Mouse (Mus musculus) ES-E14 (cell line): ENCODE results near the gene Jak3. TPM values are rescaled to one million over a fixed set of nuclear protein-coding genes. Genes with fewer than 3 reads are reported as not detected.

ENCODE experiments used
- DNase-seq: peaks from one replicate; pipeline ENCODE4 v3.0.0-alpha.2; 2013; ENCODE audit warnings: low read depth, low spot score
- H3K27ac ChIP-seq: 2 replicates; pipeline ENCODE4 v1.5.1; 2012; ENCODE audit warnings: low read depth, mild to moderate bottlenecking, low read length, moderate library complexity, mixed read lengths; ENCODE audit not compliant: poor library complexity, insufficient read depth, severe bottlenecking
- H3K36me3 ChIP-seq: 2 replicates; pipeline ENCODE4 v1.6.1; 2012; ENCODE audit warnings: mild to moderate bottlenecking, low read length, moderate library complexity, mixed read lengths; ENCODE audit not compliant: control insufficient read depth, poor library complexity, insufficient read depth, severe bottlenecking
- H3K4me1 ChIP-seq, 2 experiments: fragments of 150-350 bp in 1 of 2; sonication (generic) in 1 of 2; 2 replicates each; pipeline ENCODE4 v1.6.1; 2012; ENCODE audit warnings: low read length in 2 of 2, mild to moderate bottlenecking in 1 of 2, mixed read lengths in 1 of 2; ENCODE audit not compliant: control insufficient read depth in 2 of 2, insufficient read depth in 2 of 2, poor library complexity in 1 of 2
- H3K4me3 ChIP-seq, 2 experiments: fragments of 150-350 bp in 1 of 2; sonication (generic) in 1 of 2; 2 replicates each; pipeline ENCODE4 v1.5.1; 2012; ENCODE audit warnings: low read length in 2 of 2, low read depth in 1 of 2, mild to moderate bottlenecking in 1 of 2, mixed read lengths in 1 of 2; ENCODE audit not compliant: insufficient read depth in 1 of 2, poor library complexity in 1 of 2, severe bottlenecking in 1 of 2
- H3K9ac ChIP-seq: 2 replicates; pipeline ENCODE4 v1.6.1; 2012; ENCODE audit warnings: low read depth, mild to moderate bottlenecking, low read length, mixed read lengths; ENCODE audit not compliant: poor library complexity, insufficient read depth, severe bottlenecking
- H3K9me3 ChIP-seq: fragments of 150-350 bp; sonication (generic); 2 replicates; pipeline ENCODE4 v1.6.1; 2012; ENCODE audit warnings: low read depth, mild to moderate bottlenecking, low read length; ENCODE audit not compliant: control insufficient read depth, insufficient read depth
- CHD2 ChIP-seq: IDR thresholded peaks from 2 replicates; pipeline ENCODE4 v1.6.1; 2014; ENCODE audit warnings: mild to moderate bottlenecking, low read depth, low read length, inconsistent platforms
- HCFC1 ChIP-seq: IDR thresholded peaks from 2 replicates; pipeline ENCODE4 v1.6.1; 2012; ENCODE audit warnings: low read length, inconsistent platforms, borderline replicate concordance; ENCODE audit not compliant: insufficient read depth
- MAFK ChIP-seq: IDR thresholded peaks from 2 replicates; pipeline ENCODE4 v1.6.1; 2014; ENCODE audit warnings: mild to moderate bottlenecking, low read depth, low read length, inconsistent platforms; ENCODE audit not compliant: insufficient read depth
- ZC3H11A ChIP-seq: IDR thresholded peaks from 2 replicates; pipeline ENCODE4 v1.6.1; 2012; ENCODE audit warnings: low read depth, mild to moderate bottlenecking, inconsistent platforms, low read length, borderline replicate concordance
- ZNF384 ChIP-seq: IDR thresholded peaks from 2 replicates; pipeline ENCODE4 v1.6.1; 2012; ENCODE audit warnings: low read depth, low read length, inconsistent platforms
- in situ Hi-C, 2 experiments: fragments of 600-800 bp; cut with MboI; formaldehyde crosslinking; loops; one replicate each; pipeline ENCODE4 v1.15.1; 2025; ENCODE audit warnings: low sequenced_read_pairs in 2 of 2, inconsistent platforms in 1 of 2; ENCODE audit not compliant: unreplicated experiment in 2 of 2
- total RNA-seq: library from RNA; depleted of rRNA; stranded (reverse); fragments of 300-350 nt; gene quantifications from 2 replicates; pipeline ENCODE4 v1.2.3, GENCODE M21; 2012

Gene Jak3
- total RNA-seq, 1 experiment, result 19.0 TPM

GRCm38 (mm10) chr8:71677555-71677954 lies 1.5 kb downstream of the Jak3 start:
- Histone ChIP-seq H3K9ac (no peak overlapping the region), H3K27ac (no peak overlapping the region; the same call in 1 of the 2 replicates), H3K36me3 (peaks cover 4% of the 10 kb centered on the region), H3K4me1 (peaks cover 4 to 30% of the 10 kb centered on the region in 2 experiments; a peak in 2 of 4 replicates), H3K9me3 (no peaks in the 10 kb centered on the region), H3K4me3 (0 out of 4 replicates have a peak overlapping the region, but pooled peaks of 1 of the 2 experiments have one; percentile 84)
- no peak for TF ChIP-seq ZC3H11A
- TF ChIP-seq MAFK, result no peak
- no peak for TF ChIP-seq CHD2
- no peak for TF ChIP-seq ZNF384
- in situ Hi-C loops, result no loop called here
- DNase-seq, result no peak

- Histone ChIP-seq H3K4me1 (peaks cover 4 to 25% of the 10 kb centered on the region in 2 experiments; a peak in 2 of 4 replicates), H3K27ac (no peak overlapping the region), H3K9me3 (no peaks in the 10 kb centered on the region), H3K4me3 (no peak overlapping the region), H3K36me3 (peaks cover 8% of the 10 kb centered on the region), H3K9ac (no peak overlapping the region)
- in situ Hi-C loops, result no loop called here
- DNase-seq, result no peak
- TF ChIP-seq MAFK (no peak), HCFC1 (no peak), CHD2 (no peak)
Measured at GRCm38 (mm10) chr8:71678216-71678615, 2.1 kb downstream of the Jak3 start.

DNA sequence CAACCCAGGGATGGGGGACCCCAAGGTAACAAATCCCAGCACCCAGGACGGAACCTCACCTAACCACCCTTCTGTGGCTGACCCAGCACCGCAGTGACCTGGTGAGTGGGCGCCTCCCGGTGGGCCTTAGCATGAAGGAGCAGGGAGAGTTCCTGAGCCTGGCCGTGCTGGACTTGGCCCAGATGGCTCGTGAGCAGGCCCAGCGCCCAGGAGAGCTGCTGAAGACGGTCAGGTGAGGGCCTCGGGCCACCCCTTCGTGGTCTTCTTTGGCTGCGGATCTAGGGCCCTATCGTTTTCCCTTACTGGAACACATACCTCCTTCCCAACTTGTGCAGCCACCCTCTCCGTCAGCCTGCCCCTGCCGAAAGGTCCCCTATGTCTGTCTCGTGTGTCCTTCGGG lies 3.0 kb downstream of the Jak3 start:
- Histone ChIP-seq H3K27ac (no peak overlapping the region), H3K9me3 (no peaks in the 10 kb centered on the region), H3K9ac (peak overlapping the region; percentile 58), H3K4me3 (peak overlapping the region; percentile 65 to 73; a peak in 3 of 4 replicates), H3K4me1 (peaks cover 2 to 26% of the 10 kb centered on the region in 2 experiments; a peak in 2 of 4 replicates), H3K36me3 (peaks cover 10% of the 10 kb centered on the region)
- TF ChIP-seq ZNF384 (no peak), CHD2 (no peak), HCFC1 (no peak), ZC3H11A (no peak), MAFK (no peak)
- no peak for DNase-seq
- in situ Hi-C loops, result no loop called here

GRCm38 (mm10) chr8:71679550-71680168 lies 3.6 kb downstream of the Jak3 start:
- Histone ChIP-seq H3K27ac (no peak overlapping the region), H3K36me3 (peaks cover 10% of the 10 kb centered on the region), H3K9me3 (no peaks in the 10 kb centered on the region), H3K4me3 (peak overlapping the region; percentile 65 to 73), H3K4me1 (peaks cover 2 to 30% of the 10 kb centered on the region in 2 experiments; a peak in 2 of 4 replicates), H3K9ac (peak overlapping the region; percentile 58)
- in situ Hi-C loops, result no loop called here
- no peak for DNase-seq
- TF ChIP-seq HCFC1 (no peak), ZNF384 (no peak), MAFK (no peak), CHD2 (no peak), ZC3H11A (no peak)

GRCm38 (mm10) chr8:71680471-71680870 lies 4.4 kb downstream of the Jak3 start:
- H3K4me3 ChIP-seq, result peak overlapping the region; percentile 26 to 38; a peak in 1 of 4 replicates
- no peak overlapping the region for H3K27ac ChIP-seq
- TF ChIP-seq MAFK (no peak), ZNF384 (no peak), ZC3H11A (no peak), CHD2 (no peak), HCFC1 (no peak)
- DNase-seq, result no peak
- in situ Hi-C loops, result no loop called here
- H3K36me3 ChIP-seq, result peaks cover 12% of the 10 kb centered on the region
- H3K4me1 ChIP-seq, result peaks cover 2 to 31% of the 10 kb centered on the region in 2 experiments; a peak in 2 of 4 replicates
- no peaks in the 10 kb centered on the region for H3K9me3 ChIP-seq
- H3K9ac ChIP-seq, result peak overlapping the region; percentile 23; the same call in 1 of the 2 replicates
